Mouse (Mus musculus) testis, adult 2 months (tissue): ENCODE measurements around the gene Clic4. TPM values are rescaled to one million over a fixed set of nuclear protein-coding genes. Genes with fewer than 3 reads are reported as not detected.

Experiments used
- H3K27ac ChIP-seq: fragments of 200-500 bp; 2 replicates; pipeline ENCODE4 v1.5.1; 2012; ENCODE audit warnings: low read depth, low read length; ENCODE audit not compliant: control insufficient read depth, insufficient read depth
- H3K27me3 ChIP-seq: fragments of 200-500 bp; 2 replicates; pipeline ENCODE4 v1.6.1; 2012; ENCODE audit warnings: mild to moderate bottlenecking, low read length, moderate library complexity; ENCODE audit not compliant: control insufficient read depth, insufficient read depth
- H3K36me3 ChIP-seq: fragments of 200-500 bp; 2 replicates; pipeline ENCODE4 v1.6.1; 2012; ENCODE audit warnings: mild to moderate bottlenecking, low read length; ENCODE audit not compliant: control insufficient read depth, insufficient read depth
- H3K4me1 ChIP-seq: fragments of 200-500 bp; 2 replicates; pipeline ENCODE4 v1.6.1; 2012; ENCODE audit warnings: low read length; ENCODE audit not compliant: control insufficient read depth, insufficient read depth
- H3K4me3 ChIP-seq: fragments of 200-500 bp; 2 replicates; pipeline ENCODE4 v1.5.1; 2012; ENCODE audit warnings: low read depth, mild to moderate bottlenecking, low read length, moderate library complexity, mixed read lengths; ENCODE audit not compliant: control insufficient read depth
- CTCF ChIP-seq: fragments of 200-500 bp; IDR thresholded peaks from 2 replicates; pipeline ENCODE4 v1.5.1; 2012; ENCODE audit warnings: low read depth, mild to moderate bottlenecking, inconsistent platforms, low read length, moderate library complexity; ENCODE audit not compliant: control insufficient read depth, insufficient read depth, insufficient replicate concordance
- POLR2A ChIP-seq: fragments of 200-500 bp; IDR thresholded peaks from 2 replicates; pipeline ENCODE4 v1.6.1; 2012; ENCODE audit warnings: low read depth, mild to moderate bottlenecking, inconsistent platforms, low read length, moderate library complexity; ENCODE audit not compliant: control insufficient read depth
- polyA plus RNA-seq: library from polyadenylated mRNA; depleted of rRNA; stranded (reverse); fragments of >200 nt; gene quantifications from 2 replicates; pipeline ENCODE4 v1.2.3, GENCODE M21; 2012

Gene Clic4
- polyA plus RNA-seq, 1 experiment = 21.0 TPM

DNA sequence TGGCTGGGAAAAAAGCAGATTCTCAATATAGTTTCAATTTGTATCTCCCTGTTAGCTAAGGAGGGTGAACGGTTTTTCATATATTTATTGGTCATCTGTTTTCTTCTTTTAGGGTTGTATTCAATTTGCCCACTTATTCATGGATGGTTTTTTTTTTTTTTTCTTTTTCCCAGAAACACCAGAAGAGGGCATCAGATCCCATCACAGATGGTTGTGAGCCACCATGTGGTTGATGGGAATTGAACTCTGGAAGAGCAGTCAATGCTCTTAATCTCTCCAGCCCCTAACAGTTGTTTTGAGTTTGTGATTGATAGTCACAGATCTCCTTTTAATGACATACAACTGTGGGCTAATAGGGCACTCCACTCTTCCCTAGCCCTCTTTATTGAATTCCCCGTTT is 62.8 kb downstream of the Clic4 start:
- Histone ChIP-seq H3K27ac (no peak overlapping the region), H3K4me1 (peaks cover 4% of the 10 kb centered on the region), H3K4me3 (no peak overlapping the region), H3K36me3 (no peaks in the 10 kb centered on the region), H3K27me3 (no peaks in the 10 kb centered on the region)
- TF ChIP-seq POLR2A (no peak), CTCF (no peak)

DNA sequence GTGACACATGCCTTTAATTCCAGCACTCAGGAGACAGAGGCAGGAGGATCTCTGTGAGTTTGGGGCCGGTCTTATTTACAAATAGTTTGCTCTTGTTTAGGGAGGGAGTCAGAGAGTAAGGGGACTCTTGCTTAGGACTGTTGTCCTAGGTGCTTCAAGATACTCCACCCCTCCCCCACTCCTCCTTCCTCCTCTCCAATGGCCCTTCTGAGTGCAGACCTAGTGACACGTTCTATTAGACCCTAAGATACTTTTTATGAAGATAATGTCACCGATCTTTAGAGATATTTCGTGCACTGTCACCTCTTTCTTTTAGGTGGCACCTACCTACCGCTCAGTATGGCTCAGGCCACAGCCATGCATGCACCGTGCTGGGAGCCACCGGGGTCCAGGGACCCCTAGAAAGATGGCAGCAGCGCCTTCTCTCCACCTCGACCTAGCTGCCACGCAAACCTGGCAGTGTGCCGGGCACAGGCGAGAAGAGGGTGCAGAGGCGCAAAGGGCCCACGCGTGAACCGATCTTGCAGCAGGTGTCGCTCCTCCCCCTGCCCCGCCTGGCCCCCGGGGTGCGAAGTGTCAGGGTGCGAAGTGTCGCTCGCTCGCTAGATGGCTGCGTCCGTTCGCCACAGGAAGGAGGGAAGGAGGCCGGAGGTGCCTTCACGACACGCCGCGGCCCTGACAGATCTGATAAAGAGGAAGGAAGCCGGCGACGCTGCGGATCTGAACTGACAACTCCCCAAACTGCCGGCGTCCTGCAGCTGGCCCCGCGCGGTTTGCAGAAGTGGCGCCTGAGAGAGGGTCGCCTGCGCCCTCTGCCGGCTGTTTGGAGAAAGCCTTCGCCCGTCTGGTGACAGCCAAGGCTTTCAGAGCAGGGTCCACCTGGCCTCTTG is 66.7 kb downstream of the Clic4 start:
- 0 out of 2 replicates have a peak, but pooled peaks have one; percentile 22 for TF ChIP-seq POLR2A
- TF ChIP-seq CTCF = peak; percentile 77
- H3K36me3 ChIP-seq = no peaks in the 10 kb centered on the region
- H3K4me3 ChIP-seq = peak overlapping the region; percentile 28
- H3K27me3 ChIP-seq = no peaks in the 10 kb centered on the region
- peaks cover 8% of the 10 kb centered on the region for H3K4me1 ChIP-seq
- H3K27ac ChIP-seq = no peak overlapping the region

DNA sequence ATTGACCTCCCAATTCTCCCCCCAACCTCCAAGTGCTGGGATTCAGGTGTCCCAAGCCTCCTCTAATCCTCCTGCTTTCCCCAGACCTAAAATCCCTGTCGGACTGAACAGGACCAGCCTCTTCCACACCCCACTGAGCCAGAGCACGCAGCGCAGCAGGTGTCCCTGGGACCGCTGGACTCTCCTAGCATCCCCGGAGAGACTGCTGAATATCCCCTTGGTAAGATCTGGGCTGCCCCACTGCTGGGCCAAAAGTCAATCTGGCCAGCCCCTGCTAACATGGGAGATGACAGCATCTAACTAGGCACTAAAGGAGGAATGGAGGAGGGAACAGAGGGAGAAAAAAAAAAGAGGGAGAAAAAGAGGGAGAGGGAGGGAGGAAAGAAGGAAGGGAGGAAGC is 67.4 kb downstream of the Clic4 start:
- Histone ChIP-seq H3K4me1 (peaks cover 8% of the 10 kb centered on the region), H3K27ac (no peak overlapping the region), H3K36me3 (no peaks in the 10 kb centered on the region), H3K4me3 (no peak overlapping the region), H3K27me3 (no peaks in the 10 kb centered on the region)
- TF ChIP-seq CTCF (no peak), POLR2A (no peak)

DNA sequence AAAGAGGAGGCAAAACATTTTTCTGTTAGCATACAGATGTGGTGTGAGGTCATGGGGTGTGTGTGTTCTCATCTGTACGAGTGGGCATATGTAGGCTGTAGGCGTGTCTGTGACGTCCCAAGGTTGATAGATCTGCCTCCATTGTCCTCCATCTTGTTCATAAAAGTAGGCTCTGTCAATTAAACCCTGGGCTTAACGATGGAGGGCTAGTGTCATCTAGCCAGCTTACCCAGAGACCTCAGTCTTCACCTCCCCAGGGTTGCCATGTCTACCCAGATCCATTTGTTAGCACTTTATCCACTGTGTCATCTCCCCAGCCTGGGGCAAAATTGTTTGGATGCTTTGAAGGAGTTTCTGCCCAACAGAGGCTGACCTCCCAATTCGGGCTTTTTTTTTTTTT is 67.9 kb downstream of the Clic4 start:
- no peak for TF ChIP-seq CTCF
- no peak for TF ChIP-seq POLR2A

GRCm38 (mm10) chr4:135203806-135204560 is 68.6 kb downstream of the Clic4 start:
- Histone ChIP-seq H3K4me1 (peaks cover 8% of the 10 kb centered on the region), H3K4me3 (no peak overlapping the region), H3K27ac (no peak overlapping the region), H3K27me3 (no peaks in the 10 kb centered on the region), H3K36me3 (no peaks in the 10 kb centered on the region)
- TF ChIP-seq CTCF (no peak), POLR2A (no peak)

More for the DNA sequence above, 67.9 kb downstream of the Clic4 start:
- H3K36me3 ChIP-seq = no peaks in the 10 kb centered on the region
- peaks cover 8% of the 10 kb centered on the region for H3K4me1 ChIP-seq
- no peak overlapping the region for H3K4me3 ChIP-seq
- H3K27ac ChIP-seq = no peak overlapping the region
- H3K27me3 ChIP-seq = no peaks in the 10 kb centered on the region

GRCm38 (mm10) chr4:135203279-135203678 is 69.3 kb downstream of the Clic4 start:
- Histone ChIP-seq H3K27me3 (no peaks in the 10 kb centered on the region), H3K27ac (no peak overlapping the region), H3K4me3 (no peak overlapping the region), H3K4me1 (peaks cover 8% of the 10 kb centered on the region), H3K36me3 (no peaks in the 10 kb centered on the region)
- TF ChIP-seq POLR2A (no peak), CTCF (no peak)

DNA sequence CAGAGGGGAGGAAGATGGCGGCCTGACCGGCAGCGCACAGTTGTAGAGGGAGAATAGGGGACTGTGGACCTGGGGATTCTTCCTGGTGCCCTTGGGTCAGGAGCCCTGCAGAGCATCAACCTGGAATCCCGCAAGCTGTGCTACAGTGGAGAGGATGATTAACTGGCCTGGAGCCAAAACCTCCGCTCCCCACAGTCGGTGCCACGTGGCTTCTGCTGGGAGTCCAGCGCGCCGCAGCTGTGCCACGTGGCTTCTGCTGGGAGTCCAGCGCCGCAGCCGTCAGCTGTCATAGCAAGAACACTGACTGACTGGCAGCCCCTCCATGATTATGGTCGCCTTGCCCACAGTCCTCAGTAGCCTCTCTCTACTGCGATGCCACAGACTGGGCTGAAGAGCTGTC is 70.8 kb downstream of the Clic4 start:
- Histone ChIP-seq H3K4me1 (peaks cover 8% of the 10 kb centered on the region), H3K27me3 (no peaks in the 10 kb centered on the region), H3K4me3 (peak overlapping the region; percentile 8), H3K36me3 (no peaks in the 10 kb centered on the region), H3K27ac (no peak overlapping the region)
- TF ChIP-seq POLR2A (no peak), CTCF (no peak)
